Mouse (Mus musculus): ENCODE measurements around the gene Tlx2. TPM values are rescaled to one million over a fixed set of nuclear protein-coding genes. Genes with fewer than 3 reads are reported as not detected.

Gene Tlx2
- polyA plus RNA-seq, 1 experiment, result 0.11 TPM

GRCm38 (mm10) chr6:83095968-83096367, 25.9 kb upstream of the Tlx2 start:
- H3K27ac ChIP-seq (ENCODE audit: control insufficient read depth, insufficient read depth, low read length), result peak overlapping the region; percentile 32
- 10% methylated on average over 6 of the region's 6 CpGs for WGBS

GRCm38 (mm10) chr6:83092416-83093127, 22.5 kb upstream of the Tlx2 start:
- 25% methylated on average over 6 of the region's 6 CpGs for WGBS
- H3K4me3 ChIP-seq (ENCODE audit: control insufficient read depth, insufficient read depth, low read length), result no peak overlapping the region
- peaks cover under 1% of the 10 kb centered on the region for H3K27me3 ChIP-seq (ENCODE audit: control insufficient read depth, insufficient read depth, low read length)
- TF ChIP-seq POLR2A (IDR thresholded peaks at IDR 0.05; ENCODE audit: control insufficient read depth, extremely low read depth, insufficient read depth, low read length, poor library complexity) (no peak), CTCF (IDR thresholded peaks at IDR 0.05; ENCODE audit: borderline replicate concordance, control insufficient read depth, extremely low read depth, insufficient read depth, low read length, poor library complexity) (no peak)
- H3K36me3 ChIP-seq (ENCODE audit: control insufficient read depth, insufficient read depth, low read length), result no peaks in the 10 kb centered on the region
- H3K4me1 ChIP-seq (replicated peaks; ENCODE audit: control insufficient read depth, insufficient read depth, low read length), result peaks cover 18% of the 10 kb centered on the region
- DNase-seq, result no peak
- H3K27ac ChIP-seq (ENCODE audit: control insufficient read depth, insufficient read depth, low read length), result no peak overlapping the region

More at GRCm38 (mm10) chr6:83095968-83096367, 25.9 kb upstream of the Tlx2 start:
- DNase-seq, result peak; percentile 53
- Histone ChIP-seq H3K4me1 (replicated peaks; ENCODE audit: control insufficient read depth, insufficient read depth, low read length) (peaks cover 21% of the 10 kb centered on the region), H3K27me3 (ENCODE audit: control insufficient read depth, insufficient read depth, low read length) (no peaks in the 10 kb centered on the region), H3K36me3 (ENCODE audit: control insufficient read depth, insufficient read depth, low read length) (no peaks in the 10 kb centered on the region), H3K4me3 (ENCODE audit: control insufficient read depth, insufficient read depth, low read length) (no peak overlapping the region; the same call in 1 of the 2 replicates)
- TF ChIP-seq CTCF (IDR thresholded peaks at IDR 0.05; ENCODE audit: borderline replicate concordance, control insufficient read depth, extremely low read depth, insufficient read depth, low read length, poor library complexity), result no peak
- TF ChIP-seq POLR2A (IDR thresholded peaks at IDR 0.05; ENCODE audit: control insufficient read depth, extremely low read depth, insufficient read depth, low read length, poor library complexity), result no peak

GRCm38 (mm10) chr6:83087926-83088260, 17.8 kb upstream of the Tlx2 start:
- no peak overlapping the region for H3K27ac ChIP-seq (ENCODE audit: control insufficient read depth, insufficient read depth, low read length)
- H3K36me3 ChIP-seq (ENCODE audit: control insufficient read depth, insufficient read depth, low read length), result no peaks in the 10 kb centered on the region
- 53% methylated on average over 9 of the region's 9 CpGs for WGBS
- 0 out of 2 replicates have a peak, but pooled peaks cover 7% of the 10 kb centered on the region for H3K4me1 ChIP-seq (replicated peaks; ENCODE audit: control insufficient read depth, insufficient read depth, low read length)
- H3K27me3 ChIP-seq (ENCODE audit: control insufficient read depth, insufficient read depth, low read length), result peaks cover 19% of the 10 kb centered on the region
- no peak overlapping the region for H3K4me3 ChIP-seq (ENCODE audit: control insufficient read depth, insufficient read depth, low read length)
- TF ChIP-seq CTCF (IDR thresholded peaks at IDR 0.05; ENCODE audit: borderline replicate concordance, control insufficient read depth, extremely low read depth, insufficient read depth, low read length, poor library complexity) (no peak), POLR2A (IDR thresholded peaks at IDR 0.05; ENCODE audit: control insufficient read depth, extremely low read depth, insufficient read depth, low read length, poor library complexity) (no peak)
- DNase-seq, result no peak

GRCm38 (mm10) chr6:83087205-83087925, 17.3 kb upstream of the Tlx2 start:
- no peak for DNase-seq
- H3K27ac ChIP-seq (ENCODE audit: control insufficient read depth, insufficient read depth, low read length), result no peak overlapping the region
- no peak for TF ChIP-seq POLR2A (IDR thresholded peaks at IDR 0.05; ENCODE audit: control insufficient read depth, extremely low read depth, insufficient read depth, low read length, poor library complexity)
- no peak for TF ChIP-seq CTCF (IDR thresholded peaks at IDR 0.05; ENCODE audit: borderline replicate concordance, control insufficient read depth, extremely low read depth, insufficient read depth, low read length, poor library complexity)
- no peaks in the 10 kb centered on the region for H3K36me3 ChIP-seq (ENCODE audit: control insufficient read depth, insufficient read depth, low read length)
- H3K4me3 ChIP-seq (ENCODE audit: control insufficient read depth, insufficient read depth, low read length), result no peak overlapping the region
- WGBS, result 30% methylated on average over 47 of the region's 47 CpGs
- H3K27me3 ChIP-seq (ENCODE audit: control insufficient read depth, insufficient read depth, low read length), result peaks cover 19% of the 10 kb centered on the region
- 0 out of 2 replicates have a peak, but pooled peaks cover 4% of the 10 kb centered on the region for H3K4me1 ChIP-seq (replicated peaks; ENCODE audit: control insufficient read depth, insufficient read depth, low read length)

- Histone ChIP-seq H3K27me3 (ENCODE audit: control insufficient read depth, insufficient read depth, low read length) (peaks cover 19% of the 10 kb centered on the region), H3K4me1 (replicated peaks; ENCODE audit: control insufficient read depth, insufficient read depth, low read length) (0 out of 2 replicates have a peak, but pooled peaks cover 4% of the 10 kb centered on the region), H3K27ac (ENCODE audit: control insufficient read depth, insufficient read depth, low read length) (no peak within 1 kb of the TSS), H3K4me3 (ENCODE audit: control insufficient read depth, insufficient read depth, low read length) (no peak within 1 kb of the TSS), H3K36me3 (ENCODE audit: control insufficient read depth, insufficient read depth, low read length) (no peaks in the 10 kb centered on the region)
- 4% methylated on average over 42 of the region's 42 CpGs for WGBS
- TF ChIP-seq POLR2A (IDR thresholded peaks at IDR 0.05; ENCODE audit: control insufficient read depth, extremely low read depth, insufficient read depth, low read length, poor library complexity) (no peak), CTCF (IDR thresholded peaks at IDR 0.05; ENCODE audit: borderline replicate concordance, control insufficient read depth, extremely low read depth, insufficient read depth, low read length, poor library complexity) (no peak)
- no peak for DNase-seq
Measured at GRCm38 (mm10) chr6:83086121-83087035, 16.3 kb upstream of the Tlx2 start, which contains the start of gene Lbx2. Gene Lbx2, plus strand, starts transcription at chr6:83086367.

GRCm38 (mm10) chr6:83084477-83084876, 14.4 kb upstream of the Tlx2 start:
- H3K4me1 ChIP-seq (replicated peaks; ENCODE audit: control insufficient read depth, insufficient read depth, low read length), result 0 out of 2 replicates have a peak, but pooled peaks cover 4% of the 10 kb centered on the region
- H3K27ac ChIP-seq (ENCODE audit: control insufficient read depth, insufficient read depth, low read length), result no peak overlapping the region
- TF ChIP-seq CTCF (IDR thresholded peaks at IDR 0.05; ENCODE audit: borderline replicate concordance, control insufficient read depth, extremely low read depth, insufficient read depth, low read length, poor library complexity), result no peak
- no peak for TF ChIP-seq POLR2A (IDR thresholded peaks at IDR 0.05; ENCODE audit: control insufficient read depth, extremely low read depth, insufficient read depth, low read length, poor library complexity)
- peaks cover 19% of the 10 kb centered on the region for H3K27me3 ChIP-seq (ENCODE audit: control insufficient read depth, insufficient read depth, low read length)
- WGBS, result 52% methylated on average over 6 of the region's 6 CpGs
- DNase-seq, result no peak
- H3K36me3 ChIP-seq (ENCODE audit: control insufficient read depth, insufficient read depth, low read length), result no peaks in the 10 kb centered on the region
- no peak overlapping the region for H3K4me3 ChIP-seq (ENCODE audit: control insufficient read depth, insufficient read depth, low read length)

Data from thymus, adult 2 months (tissue).